ENCODE assay signal across 8 mouse cellular contexts in the genomic region with DNA sequence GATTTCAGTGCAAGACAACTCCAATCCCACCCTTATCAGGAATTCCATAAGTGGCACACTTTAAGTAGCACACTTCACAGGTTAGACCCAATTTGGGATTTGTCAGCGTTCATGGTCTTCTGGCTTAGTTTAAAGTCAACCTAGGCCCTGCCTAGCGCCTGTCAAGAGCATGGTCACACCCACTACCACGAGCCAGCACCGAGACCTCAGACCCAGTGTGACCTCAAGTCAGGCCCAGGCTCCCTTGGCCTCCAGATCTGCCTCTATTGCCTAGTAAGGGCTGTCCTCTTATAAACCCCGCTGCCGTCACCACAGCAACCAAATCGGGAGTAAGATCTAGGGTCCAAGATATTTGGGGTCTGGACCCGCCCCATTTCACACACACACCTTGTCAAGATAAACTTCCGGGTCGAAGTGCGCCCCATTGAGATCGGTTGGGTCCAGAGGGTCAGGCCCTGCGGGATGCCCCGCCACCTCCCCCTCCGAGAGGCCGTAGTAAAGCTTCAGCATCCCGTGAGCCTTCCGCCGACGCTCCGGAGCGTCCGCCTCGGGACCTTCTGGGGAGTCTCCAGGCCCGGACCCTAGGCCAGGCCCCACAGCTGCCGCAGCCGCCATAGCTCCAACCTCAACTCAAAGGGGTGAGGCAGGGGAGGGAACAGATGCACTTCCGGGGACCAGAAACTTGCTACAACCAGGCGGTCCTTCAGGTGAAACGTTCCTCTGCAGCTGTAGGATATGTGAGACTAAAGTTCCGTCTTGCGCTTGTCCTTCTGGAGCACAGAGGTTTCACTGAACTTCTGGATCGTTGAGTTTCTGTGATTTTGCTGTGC. TPM values are rescaled to one million over a fixed set of nuclear protein-coding genes. Genes with fewer than 3 reads are reported as not detected.
DNase-seq lines count a peak whose midpoint lies in the region; ATAC-seq lines count a peak whose summit lies in the region.

Vps51 (minus strand) TSS at position 668 of the 830 bp plus-strand sequence.

- peaks cover 8% of the 10 kb centered on the region for H3K36me3 ChIP-seq in intestine, embryonic 16.5 days (ENCODE audit: control insufficient read depth, insufficient read depth, low read length)
- H3K36me3 ChIP-seq in midbrain, embryonic 10.5 days, result peaks cover 54% of the 10 kb centered on the region

- peaks cover 7% of the 10 kb centered on the region for H3K4me1 ChIP-seq in intestine, embryonic 16.5 days (ENCODE audit: control insufficient read depth, insufficient read depth, low read length)
- peaks cover 32% of the 10 kb centered on the region for H3K4me1 ChIP-seq in midbrain, embryonic 10.5 days

- DNase-seq in adrenal gland, postnatal 10 days, result peak; percentile 90
- DNase-seq in embryo, embryonic 9.5 days (ENCODE audit: extremely low spot score), result peak; percentile 91
- DNase-seq in gastrocnemius, postnatal 4 days (ENCODE audit: low spot score in 2 of 2), result peak; percentile 55 to 79
- peak; percentile 87 to 89 for DNase-seq in left cerebral cortex, postnatal 36 days (ENCODE audit: low spot score in 2 of 2)
- peak; percentile 87 for DNase-seq in midbrain, embryonic 10.5 days (ENCODE audit: low spot score)
- peak; percentile 82 to 83 for DNase-seq in right cerebral cortex, postnatal 36 days (ENCODE audit: low spot score in 2 of 2)
- peak; percentile 79 to 80 for DNase-seq in urinary bladder, postnatal 4 days (ENCODE audit: low spot score in 2 of 2)

- intact Hi-C loops in left cerebral cortex, postnatal 36 days (cut with DNase I), result loop anchor here (5.0 kb wide), 1 partner anchor 41 kb away; the partner anchor contains the start of gene Sac3d1

- no peaks in the 10 kb centered on the region for H3K9me3 ChIP-seq in intestine, embryonic 16.5 days (ENCODE audit: control insufficient read depth, low read length)
- no peaks in the 10 kb centered on the region for H3K9me3 ChIP-seq in midbrain, embryonic 10.5 days (replicated peaks)

- H3K4me3 ChIP-seq in intestine, embryonic 16.5 days (ENCODE audit: low read length), result peak within 1 kb of the TSS; percentile 93
- peak within 1 kb of the TSS; percentile 70 for H3K4me3 ChIP-seq in midbrain, embryonic 10.5 days

- peak; percentile 94 for ATAC-seq in intestine, embryonic 16.5 days

- peak within 1 kb of the TSS; percentile 75 for H3K4me2 ChIP-seq in intestine, embryonic 16.5 days (ENCODE audit: low read depth, low read length)

- H3K9ac ChIP-seq in intestine, embryonic 16.5 days (ENCODE audit: low read depth, low read length), result peak within 1 kb of the TSS; percentile 93

- no peaks in the 10 kb centered on the region for H3K27me3 ChIP-seq in intestine, embryonic 16.5 days (replicated peaks; ENCODE audit: control insufficient read depth, insufficient read depth, low read length)
- H3K27me3 ChIP-seq in midbrain, embryonic 10.5 days (ENCODE audit: low read depth, poor library complexity, severe bottlenecking), result no peaks in the 10 kb centered on the region

- peak within 1 kb of the TSS; percentile 88 for H3K27ac ChIP-seq in intestine, embryonic 16.5 days (ENCODE audit: low read length)
- H3K27ac ChIP-seq in midbrain, embryonic 10.5 days (replicated peaks), result peak within 1 kb of the TSS; percentile 93

- under 1% methylated on average over 33 of the region's 33 CpGs for WGBS in intestine, embryonic 16.5 days
- 2% methylated on average over 33 of the region's 33 CpGs for WGBS in midbrain, embryonic 10.5 days

RNA-seq across cellular contexts. Expression of gene Vps51, which starts in this region (rescaled TPM):
- 10 to 100 TPM; 45.1 to 61.3 TPM for total RNA-seq in adrenal gland, postnatal 10 days (2021)
- total RNA-seq in gastrocnemius, postnatal 4 days (2021), result 10 to 100 TPM; 35.4 to 37.7 TPM
- polyA plus RNA-seq in intestine, embryonic 16.5 days (2015; fragmentation: Nextera tagmentation; extraction: Ambion mirVana), result 66.7 and 68.2 TPM in 2 replicates
- 10 to 100 TPM; 83.9 to 87.0 TPM for total RNA-seq in left cerebral cortex, postnatal 36 days (2021)
- 68.0 and 77.3 TPM in 2 replicates for polyA plus RNA-seq in midbrain, embryonic 10.5 days (2016; fragmentation: Nextera tagmentation; extraction: Ambion mirVana)

Comparison
In these comparisons a context has a peak if more than half of its experiments do, and no peak if none do; other contexts are left out.
1. Peak in every context shown above with its lines: DNase-seq, ATAC-seq, H3K4me3 ChIP-seq and H3K27ac ChIP-seq.